ENCODE assay signal across 19 mouse cellular contexts in genomic region chr17:27070913-27071312, GRCm38 (mm10).
"Had no signal": no experiment of that assay in that cellular context is flagged by ENCODE, and none has a peak within 500 bp of the region (broad histone marks: within the 10 kb centered on the region; RNA-seq: fewer than 3 reads in every experiment).

No protein-coding gene starts in this region.

- H3K9me3 ChIP-seq: midbrain, embryonic 10.5 days; midbrain, embryonic 12.5 days; neural tube, embryonic 13.5 days; neural tube, embryonic 15.5 days had no signal

- H3K4me3 ChIP-seq: midbrain, embryonic 10.5 days; midbrain, embryonic 12.5 days; myocyte; neural tube, embryonic 13.5 days; neural tube, embryonic 15.5 days had no signal

- H3K36me3 ChIP-seq: midbrain, embryonic 10.5 days; midbrain, embryonic 12.5 days; neural tube, embryonic 13.5 days; neural tube, embryonic 15.5 days had no signal

- ATAC-seq: midbrain, embryonic 16.5 days had no signal

- DNase-seq: lung, adult 18-20 months; lung, embryonic 14.5 days; lung, postnatal 10 days; lung, postnatal 4 days; midbrain, embryonic 14.5 days; retina, postnatal 1 day; right cerebral cortex, adult 18-20 months; right cerebral cortex, postnatal 25 days; right cerebral cortex, postnatal 4 days; spleen, adult 18-20 months; thymus, adult 18-20 months; thymus, postnatal 14 days; thymus, postnatal 36 days had no signal

- H3K9ac ChIP-seq: lung, embryonic 14.5 days; midbrain, embryonic 12.5 days; neural tube, embryonic 13.5 days; neural tube, embryonic 15.5 days had no signal

- H3K4me2 ChIP-seq: lung, embryonic 14.5 days; midbrain, embryonic 12.5 days; neural tube, embryonic 13.5 days; neural tube, embryonic 15.5 days had no signal

- H3K27me3 ChIP-seq: midbrain, embryonic 12.5 days; neural tube, embryonic 13.5 days; neural tube, embryonic 15.5 days had no signal
